Mouse (Mus musculus) subcutaneous adipose tissue, adult 2 months (tissue): Measurements from ENCODE around the gene Slamf7. TPM values are rescaled to one million over a fixed set of nuclear protein-coding genes. Genes with fewer than 3 reads are reported as not detected.

ENCODE experiments used
- polyA plus RNA-seq: library from polyadenylated mRNA; depleted of rRNA; stranded (reverse); fragments of >200 nt; gene quantifications from 2 replicates; pipeline ENCODE4 v1.2.3, GENCODE M21; 2012; ENCODE audit warnings: low replicate concordance; rRNA removed

The Slamf7 gene
- polyA plus RNA-seq = 1.3 and 5.3 TPM in 2 replicates

GRCm38 (mm10) chr1:171652734-171653133 is at the start of gene Slamf7:
Gene Slamf7, minus strand, starts transcription at chr1:171653035.

GRCm38 (mm10) chr1:171681531-171682299 is 28.9 kb upstream of the Slamf7 start, which contains the start of gene Cd48:
Gene Cd48, plus strand, starts transcription at chr1:171682009.

GRCm38 (mm10) chr1:171607176-171607575 is 45.7 kb downstream of the Slamf7 start, which contains the start of gene Ly9:
Gene Ly9, minus strand, starts transcription at chr1:171607410.

Other genes starting within 250 kb of the Slamf7 start
- 70.6 and 125 TPM in 2 replicates for gene Usf1, start 241.7 kb downstream of the Slamf7 start, polyA plus RNA-seq
- gene Tstd1, start 234.2 kb downstream of the Slamf7 start, polyA plus RNA-seq = 1.4 and 2.1 TPM in 2 replicates
- 67.4 and 79.5 TPM in 2 replicates for gene F11r, start 215.5 kb downstream of the Slamf7 start, polyA plus RNA-seq
- gene Alyref2, start 149.6 kb downstream of the Slamf7 start, polyA plus RNA-seq = 2.8 and 6.5 TPM in 2 replicates
- gene Itln1, start 117.7 kb downstream of the Slamf7 start, polyA plus RNA-seq = 0.30 TPM in 1 of 2 replicates, not detected in the other
- 0.40 and 1.7 TPM in 2 replicates for gene Cd244a, start 93.8 kb downstream of the Slamf7 start, polyA plus RNA-seq
- gene Ly9, start 45.6 kb downstream of the Slamf7 start, polyA plus RNA-seq = 1.6 and 4.8 TPM in 2 replicates
- 13.3 and 17.3 TPM in 2 replicates for gene Cd48, start 29.0 kb upstream of the Slamf7 start, polyA plus RNA-seq
- gene Slamf1, start 114.1 kb upstream of the Slamf7 start, polyA plus RNA-seq = 0.04 and 0.13 TPM in 2 replicates
- gene Cd84, start 186.7 kb upstream of the Slamf7 start, polyA plus RNA-seq = 4.3 and 4.4 TPM in 2 replicates
- 0.44 and 0.77 TPM in 2 replicates for gene Gm10521, start 242.6 kb upstream of the Slamf7 start, polyA plus RNA-seq